Mouse (Mus musculus) lung, adult 18-20 months (tissue): Measurements from ENCODE around the gene Vps4a.

ENCODE experiments used
- DNase-seq, 2 experiments: peaks; one replicate each; pipeline ENCODE4 v3.0.0; 2022; ENCODE audit warnings: mixed read lengths in 2 of 2

Gene Vps4a

DNA sequence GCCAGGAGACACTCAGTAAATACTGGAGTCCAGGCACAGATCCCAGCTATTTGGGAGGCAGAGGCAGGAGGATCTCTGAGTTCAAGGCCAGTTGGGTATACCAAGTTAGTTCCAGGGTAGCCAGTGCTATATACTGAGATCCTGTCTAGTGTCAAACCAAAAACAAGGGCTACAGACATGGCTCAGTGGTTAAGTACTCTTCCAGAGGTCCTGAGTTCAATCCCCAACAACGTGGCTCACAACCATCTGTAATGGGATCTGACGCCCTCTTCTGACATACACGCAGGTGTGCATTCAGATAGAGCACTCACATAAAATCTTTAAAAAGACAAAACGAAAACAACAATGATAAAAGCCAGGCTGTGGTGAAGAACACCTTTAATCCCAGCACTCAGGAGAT is 18.5 kb downstream of the Vps4a start:
- DNase-seq: no peak

DNA sequence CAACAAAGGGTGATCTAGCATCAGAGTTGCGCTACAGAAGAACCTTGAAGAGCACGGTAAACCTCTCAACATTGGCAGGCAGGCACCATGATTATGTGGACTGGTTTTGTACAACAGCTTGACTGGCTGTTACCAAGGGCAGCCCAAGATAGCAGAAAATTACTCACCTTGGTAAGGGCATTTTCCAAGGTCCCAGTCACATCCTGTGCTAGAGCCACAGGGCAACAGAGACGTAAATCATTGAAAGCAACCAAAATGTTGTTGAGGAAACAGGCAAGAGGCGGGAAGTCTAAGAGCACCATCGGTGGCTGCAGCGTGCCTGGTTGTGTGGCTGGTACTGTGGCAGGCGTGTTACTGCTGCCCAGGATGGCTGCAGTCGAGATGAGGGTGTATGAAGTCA is 21.0 kb downstream of the Vps4a start:
- no peak for DNase-seq

DNA sequence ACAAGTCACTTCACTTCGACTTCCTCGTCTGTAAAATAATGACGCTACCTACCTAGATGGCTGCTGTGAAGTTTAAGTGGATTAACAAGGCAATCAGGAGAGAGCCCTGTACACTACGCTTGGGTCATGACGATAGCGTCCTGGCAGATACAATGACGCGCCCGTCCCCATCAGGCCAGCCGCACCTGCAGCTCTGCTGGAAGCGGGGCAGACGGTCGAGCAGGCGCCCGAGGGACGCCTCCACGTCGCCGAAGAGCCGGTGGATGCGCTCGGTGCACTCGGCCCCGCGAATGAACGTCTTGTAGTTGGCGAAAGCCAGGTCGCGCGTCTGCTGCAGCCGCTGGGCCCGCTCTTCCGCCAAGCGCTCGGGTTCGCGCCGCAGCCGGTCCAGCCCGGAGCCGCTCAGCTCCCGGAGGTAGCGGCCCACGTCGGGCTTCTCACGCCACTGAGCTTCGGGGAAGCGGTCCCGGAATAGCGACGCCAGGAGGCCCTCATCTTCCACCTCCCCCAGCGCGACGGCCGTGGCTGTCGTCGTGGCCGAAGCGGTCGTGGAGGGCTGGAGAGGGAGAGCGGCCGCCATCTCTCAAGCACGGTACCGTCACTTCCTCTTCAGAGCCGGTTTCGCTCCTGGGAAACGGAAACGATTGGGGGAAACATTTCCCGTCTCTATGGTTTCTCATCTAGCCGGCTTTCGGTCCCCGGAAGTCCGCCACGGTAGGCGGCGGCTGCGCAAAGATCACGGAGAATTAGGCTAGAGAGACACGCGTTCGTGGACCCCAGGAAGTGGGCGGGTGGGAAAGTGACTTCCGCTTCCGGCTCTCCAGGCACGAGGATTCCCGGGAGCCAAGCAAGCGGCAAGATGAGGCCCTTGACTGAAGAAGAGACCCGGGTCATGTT is 25.3 kb downstream of the Vps4a start, which contains the start of the genes Cog8 and Nip7:
Gene Cog8 (minus strand): TSS at position 614 of the 897 bp plus-strand sequence.
Gene Nip7 (plus strand): TSS at position 802 of the 897 bp plus-strand sequence.
- DNase-seq: peak; percentile 98

DNA sequence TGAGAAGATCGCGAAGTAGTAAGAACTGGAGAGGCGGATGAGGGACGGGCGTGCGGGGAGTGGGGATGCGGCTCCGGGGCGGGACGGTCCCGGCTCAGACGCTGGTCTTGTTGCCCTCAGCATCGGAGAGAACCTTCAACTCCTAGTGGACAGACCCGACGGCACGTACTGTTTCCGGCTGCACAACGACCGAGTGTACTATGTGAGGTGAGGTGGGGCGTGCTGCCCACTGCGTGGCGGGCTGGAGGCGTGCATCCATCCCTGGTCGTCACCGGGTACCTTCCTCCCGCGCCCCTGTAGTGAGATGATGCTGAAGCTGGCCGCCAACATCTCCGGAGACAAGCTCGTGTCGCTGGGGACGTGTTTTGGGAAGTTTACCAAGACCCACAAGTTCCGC is 25.9 kb downstream of the Vps4a start:
- DNase-seq: peak in 1 of 2 experiments; percentile 12

DNA sequence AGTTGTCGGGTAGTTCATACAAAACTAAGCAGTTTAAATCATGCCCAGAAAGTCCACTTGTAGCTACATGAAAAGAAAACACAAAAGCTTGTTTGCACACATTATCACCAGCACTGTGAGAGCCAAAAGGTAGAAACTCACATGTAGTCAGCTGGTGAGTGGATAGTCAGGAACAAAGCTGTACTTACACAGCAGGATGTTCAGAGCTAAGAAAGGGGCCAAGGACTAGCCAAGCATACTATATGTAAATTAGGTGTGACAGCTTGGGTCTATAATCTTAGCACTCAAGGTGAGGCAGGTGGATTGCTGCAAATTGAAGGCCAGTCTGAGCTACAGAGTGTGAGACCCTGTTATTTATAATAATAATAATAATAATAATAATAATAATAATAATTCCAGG is 31.6 kb downstream of the Vps4a start:
- DNase-seq: no peak

DNA sequence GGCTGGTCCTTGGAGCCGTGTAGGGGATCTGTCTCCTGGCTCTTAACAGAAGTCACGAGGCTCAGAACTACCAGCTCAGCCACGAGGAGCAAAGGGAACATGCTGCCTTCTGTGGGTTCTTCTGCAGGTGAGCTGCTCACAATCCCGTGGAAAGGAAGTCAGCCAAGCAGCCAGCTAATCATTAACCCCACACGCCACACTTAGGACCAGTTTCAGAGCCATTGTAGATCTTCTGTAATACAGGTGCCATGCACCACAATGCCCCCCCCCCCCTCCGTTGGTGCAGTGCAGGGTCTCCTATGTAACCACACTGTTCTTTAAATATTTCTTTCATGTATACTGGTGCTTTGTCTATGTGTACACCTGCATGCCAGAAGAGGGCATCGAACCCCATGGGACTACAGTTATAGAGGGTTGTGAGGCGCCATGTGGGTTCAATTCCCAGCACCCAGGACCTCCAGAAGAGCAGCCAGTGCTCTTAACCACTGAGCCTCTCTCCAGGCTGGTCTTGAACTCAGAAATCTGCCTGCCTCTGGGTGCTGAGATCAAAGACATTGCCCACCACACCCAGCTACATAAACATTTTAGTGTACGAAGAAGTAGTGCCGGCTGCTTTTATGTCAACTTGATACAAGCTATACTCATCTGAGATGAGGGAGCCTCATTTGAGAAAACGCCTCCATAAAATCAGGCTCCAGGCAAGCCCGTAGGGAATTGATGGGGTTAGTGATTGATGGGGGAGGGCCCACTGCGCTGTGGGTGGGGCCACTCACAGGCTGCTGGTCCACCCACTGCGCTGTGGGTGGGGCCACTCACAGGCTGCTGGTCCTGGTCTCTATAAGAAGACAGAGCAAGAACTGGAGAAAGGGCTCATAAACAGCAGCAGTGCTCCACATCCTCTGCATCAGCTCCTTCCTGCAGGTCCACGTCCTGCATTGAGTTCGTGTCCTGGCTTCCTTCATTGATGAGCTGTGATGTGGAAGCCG is 34.8 kb downstream of the Vps4a start, which contains the start of gene Tmed6:
Gene Tmed6 (minus strand): TSS at position 134 of the 986 bp plus-strand sequence.
- DNase-seq: peak; percentile 41 to 53

DNA sequence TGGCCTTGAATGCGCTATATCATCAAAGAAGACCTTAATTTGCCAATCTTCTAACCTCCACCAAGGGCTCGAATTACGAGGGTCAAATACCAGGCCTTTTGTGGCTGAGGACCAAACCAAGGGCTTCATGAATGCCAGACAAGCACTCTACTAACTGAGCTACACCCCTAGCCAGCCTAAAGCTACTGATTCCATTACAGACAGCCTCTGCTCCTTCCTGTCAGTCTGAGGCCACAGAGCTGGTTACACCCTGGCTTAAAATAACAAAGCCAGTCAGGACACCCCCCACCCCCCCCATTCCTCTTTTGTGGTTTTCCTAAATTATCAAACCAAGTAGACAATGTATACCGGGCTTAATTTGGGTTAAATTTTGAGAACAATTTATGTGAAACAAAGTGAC is 42.7 kb downstream of the Vps4a start:
- DNase-seq: no peak

DNA sequence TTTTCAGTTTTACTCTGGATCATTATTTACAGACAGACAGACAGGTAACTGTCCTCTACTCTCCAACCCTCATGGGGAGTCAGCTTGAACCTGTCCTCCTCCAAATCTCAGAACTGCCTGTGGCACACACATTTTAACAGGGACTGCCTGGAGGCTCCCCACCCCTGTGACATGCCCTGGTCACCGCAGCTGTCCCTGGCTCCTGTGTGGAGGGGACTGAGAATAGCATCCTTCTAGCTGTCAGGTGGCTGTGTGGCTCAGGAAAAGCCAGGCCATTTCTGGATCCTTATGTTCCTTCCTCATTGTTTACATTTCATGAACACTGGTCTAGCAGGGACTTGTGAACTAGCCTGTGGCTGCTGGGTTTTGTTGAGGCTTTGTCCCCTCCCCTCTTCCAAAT is 43.1 kb downstream of the Vps4a start:
- DNase-seq: no peak

DNA sequence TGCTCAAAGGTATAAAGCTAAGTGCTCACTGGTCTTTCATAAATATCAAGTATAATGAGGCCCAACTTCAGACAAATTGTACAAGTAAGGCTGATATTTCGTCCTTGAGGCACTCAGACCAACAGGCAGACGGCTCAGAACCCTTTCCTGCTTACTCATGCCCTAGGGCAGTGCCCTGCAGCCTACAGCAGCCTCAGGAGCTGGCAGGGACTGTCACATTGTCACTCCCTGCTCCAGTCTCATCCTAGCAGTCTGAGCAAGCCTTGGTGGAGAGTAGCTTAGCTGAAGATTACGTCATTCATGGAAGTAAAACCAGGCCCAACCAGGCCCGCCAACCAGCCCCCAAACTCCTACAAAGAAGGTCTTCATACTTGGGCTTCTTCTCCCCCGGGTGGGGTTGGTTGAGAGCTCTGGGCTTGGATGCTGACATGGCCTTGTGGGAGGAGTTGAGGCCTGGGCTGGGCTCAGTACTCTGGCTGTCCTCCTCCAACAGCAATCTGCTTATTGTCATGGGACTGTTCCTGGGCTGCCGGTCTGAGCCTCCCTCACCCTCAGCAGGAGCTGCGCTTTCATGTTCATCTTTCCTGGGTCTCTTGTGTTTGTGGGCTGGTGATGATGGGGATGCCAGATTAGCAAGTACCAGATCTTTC is 45.3 kb downstream of the Vps4a start:
- DNase-seq: no peak

DNA sequence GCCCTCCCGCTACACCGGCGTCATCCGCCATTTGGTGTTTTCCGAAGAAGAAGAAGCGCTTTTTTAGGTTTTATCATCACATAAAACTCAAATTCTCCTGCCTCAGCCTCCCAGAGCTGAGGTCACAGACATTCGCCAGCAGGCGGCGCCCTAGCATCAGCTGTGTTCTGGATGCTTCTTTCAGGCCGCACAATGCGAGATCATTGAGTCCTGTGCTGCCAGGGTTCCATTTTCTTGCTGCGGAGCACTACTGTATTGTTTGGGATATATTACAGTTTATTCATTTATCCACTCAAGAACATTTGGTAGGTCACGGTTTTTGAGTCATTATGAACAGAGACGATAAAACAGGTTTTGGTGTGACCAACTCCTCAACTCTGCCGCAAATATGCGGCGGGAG is 54.3 kb downstream of the Vps4a start:
- DNase-seq: no peak

DNA sequence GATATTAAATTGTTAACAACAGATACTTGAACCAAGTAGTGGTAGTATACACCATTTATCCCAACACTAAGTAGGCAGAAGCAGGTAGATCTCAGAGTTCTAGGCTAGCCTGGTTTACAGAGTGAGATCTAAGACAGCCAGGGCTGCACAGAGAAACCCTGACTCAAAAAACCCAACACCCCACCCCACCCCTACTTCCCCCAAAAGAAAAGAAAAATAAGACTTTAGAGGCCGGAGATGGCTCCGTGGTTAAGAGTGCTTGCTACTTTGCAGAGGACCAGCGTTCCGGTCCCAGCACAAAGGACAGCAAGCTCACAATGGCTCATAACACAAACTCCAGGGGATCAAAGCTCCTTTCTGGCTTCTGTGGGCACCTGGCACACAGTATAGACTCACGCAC is 55.0 kb downstream of the Vps4a start:
- DNase-seq: no peak

DNA sequence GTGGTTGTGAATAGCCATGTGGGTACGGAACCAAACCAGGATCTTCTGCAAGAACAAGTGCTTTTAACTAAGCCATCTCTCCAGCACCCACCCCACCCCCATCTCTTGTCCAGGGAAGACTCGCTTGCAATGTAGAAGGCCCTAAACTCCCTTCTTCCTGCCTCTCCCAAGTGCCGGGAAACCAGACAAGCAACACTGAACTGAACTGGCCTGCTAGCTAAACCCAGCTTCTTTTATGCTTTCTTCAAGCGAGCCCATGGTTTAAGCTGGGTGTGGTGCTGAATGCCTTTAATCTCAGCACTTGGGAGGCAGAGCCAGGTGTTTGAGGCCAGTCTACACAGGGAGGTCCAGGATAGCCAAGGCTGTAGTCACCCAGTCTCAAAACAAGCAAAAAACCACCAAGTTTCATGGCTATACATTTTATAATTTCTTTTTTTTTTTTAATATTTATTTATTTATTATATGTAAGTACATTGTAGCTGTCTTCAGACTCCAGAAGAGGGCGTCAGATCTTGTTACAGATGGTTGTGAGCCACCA is 57.6 kb downstream of the Vps4a start:
- no peak for DNase-seq

DNA sequence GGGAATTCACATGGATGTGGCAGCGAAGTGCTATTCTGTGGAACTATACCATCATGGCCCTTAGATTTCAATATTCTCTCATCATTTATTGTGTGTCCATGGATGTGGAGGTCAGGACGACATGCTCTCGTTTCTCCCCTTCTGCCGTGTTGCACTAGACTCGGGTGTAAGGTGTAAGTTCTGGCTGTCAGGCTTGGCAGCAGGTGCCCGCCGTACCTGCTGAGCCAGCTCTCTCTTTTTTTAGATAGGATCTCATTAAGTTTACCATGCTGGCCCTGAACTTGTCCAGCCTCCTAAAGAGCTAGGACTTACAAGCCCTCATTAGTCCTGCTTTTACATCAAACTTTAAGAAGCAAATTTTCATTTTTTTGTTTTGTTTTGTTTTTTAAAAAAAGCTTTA is 59.5 kb downstream of the Vps4a start:
- DNase-seq: no peak
